Mouse (Mus musculus) naive thymus-derived CD4-positive, alpha-beta T cell, adult 2 months (primary cell): ENCODE measurements around the gene H2-T24.
A peak's percentile ranks its signal among the peaks of the same experiment; 100 is the strongest.

Source experiments
- DNase-seq: peaks from one replicate; pipeline ENCODE4 v3.0.0-alpha.2; 2011; ENCODE audit warnings: low read depth

The H2-T24 gene

GRCm38 (mm10) chr17:35981776-35982175 is 38.6 kb downstream of the H2-T24 start:
- DNase-seq, result no peak

DNA sequence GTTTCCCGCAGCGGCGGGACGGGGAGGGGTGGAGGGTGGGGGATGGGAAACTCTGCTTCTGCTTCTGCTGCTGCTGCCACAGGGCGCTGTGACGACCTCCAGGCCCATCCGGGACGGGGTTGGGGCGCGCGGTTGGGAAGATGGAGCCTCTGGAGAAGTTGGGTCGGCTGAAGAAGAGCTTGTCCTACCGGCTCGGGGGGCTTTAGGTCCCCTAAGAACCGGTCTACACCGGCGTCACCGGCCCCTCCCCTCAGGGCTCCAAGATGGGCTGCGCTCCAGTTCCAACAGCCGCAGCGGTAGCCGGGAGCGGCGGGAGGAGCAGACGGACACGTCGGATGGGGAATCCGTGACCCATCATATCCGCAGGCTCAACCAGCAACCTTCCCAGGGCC is 40.0 kb downstream of the H2-T24 start:
- DNase-seq, result no peak

DNA sequence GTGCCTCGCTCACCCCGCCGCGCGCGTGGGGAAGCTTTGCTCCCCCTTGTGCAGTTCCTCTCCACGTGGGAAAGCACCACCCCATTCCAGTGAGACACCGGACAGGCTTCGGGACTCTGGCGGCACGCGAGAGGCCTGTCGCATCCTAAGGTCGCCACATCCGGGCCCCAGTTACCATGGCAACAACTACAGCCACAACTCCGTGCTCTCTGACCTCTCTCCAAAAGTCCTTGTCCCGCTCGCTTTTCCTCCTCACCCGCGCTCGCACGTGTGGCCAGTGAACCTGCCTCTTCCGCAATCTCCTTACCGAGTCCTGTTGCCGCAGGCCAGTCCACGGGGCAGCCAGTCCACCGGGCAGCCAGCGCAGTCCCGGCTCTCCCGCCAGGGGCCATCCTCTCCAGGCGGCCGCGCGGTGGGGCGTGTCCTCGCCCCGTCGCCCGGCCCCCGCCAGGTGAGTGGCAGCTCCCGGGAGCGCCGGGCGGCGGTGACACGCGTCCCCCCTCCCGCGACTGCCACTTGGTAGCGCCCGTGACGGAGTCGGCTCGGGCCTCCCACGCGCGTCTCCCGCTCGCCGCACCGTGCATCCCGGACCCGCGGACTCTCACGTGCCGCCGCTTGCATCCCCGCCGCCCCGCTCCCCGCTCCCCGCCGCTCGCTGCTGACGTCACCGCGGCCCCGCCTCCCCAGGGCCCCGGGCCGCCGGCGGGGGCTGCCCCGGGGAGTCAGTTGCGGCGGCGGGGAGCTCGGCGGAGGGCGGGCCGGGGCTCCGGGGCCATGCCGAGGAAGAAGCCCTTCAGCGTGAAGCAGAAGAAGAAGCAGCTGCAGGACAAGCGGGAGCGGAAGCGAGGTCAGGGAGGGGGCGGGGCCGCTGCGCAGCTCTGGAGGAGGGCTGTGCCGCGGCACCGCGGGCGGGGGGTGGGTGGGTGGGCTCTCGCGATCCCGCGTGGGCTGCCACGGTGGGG is 40.7 kb downstream of the H2-T24 start, which contains the start of the genes Gnl1 and Prr3:
Gene Gnl1 (plus strand): TSS at position 451 of the 962 bp plus-strand sequence.
Gene Prr3 (minus strand): TSS at position 836 of the 962 bp plus-strand sequence.
- peak; percentile 92 for DNase-seq

DNA sequence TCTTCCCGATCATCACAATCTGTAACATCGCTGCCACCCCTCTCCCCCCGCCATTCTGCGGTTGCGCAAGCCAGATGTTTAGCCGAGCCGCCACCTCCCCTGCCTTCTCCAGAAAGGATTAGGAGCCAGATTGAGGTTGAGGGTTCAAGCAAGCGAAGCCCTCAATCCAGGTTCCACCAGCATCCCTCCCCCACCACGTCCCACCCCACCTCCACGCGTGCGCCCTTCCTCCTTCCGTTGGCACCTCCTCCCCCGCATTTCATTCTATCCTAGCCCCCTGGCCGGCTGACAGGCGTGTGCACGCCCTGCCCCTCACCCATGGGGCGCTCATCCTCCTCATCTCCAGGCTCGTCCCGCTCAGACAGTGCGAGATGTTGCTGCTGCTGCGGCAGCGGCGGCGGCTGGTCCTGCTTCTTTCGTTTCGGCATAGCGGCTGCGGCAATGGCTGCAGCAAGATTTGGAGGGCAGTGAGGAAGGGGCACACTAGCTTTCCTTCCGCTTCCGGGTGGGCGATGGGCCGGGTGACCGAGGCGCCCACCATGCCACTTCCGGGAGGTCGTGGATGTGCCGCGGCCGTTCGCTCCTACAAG is 41.5 kb downstream of the H2-T24 start:
- no peak for DNase-seq

GRCm38 (mm10) chr17:35972131-35972530 is 48.2 kb downstream of the H2-T24 start:
- peak; percentile 47 for DNase-seq

DNA sequence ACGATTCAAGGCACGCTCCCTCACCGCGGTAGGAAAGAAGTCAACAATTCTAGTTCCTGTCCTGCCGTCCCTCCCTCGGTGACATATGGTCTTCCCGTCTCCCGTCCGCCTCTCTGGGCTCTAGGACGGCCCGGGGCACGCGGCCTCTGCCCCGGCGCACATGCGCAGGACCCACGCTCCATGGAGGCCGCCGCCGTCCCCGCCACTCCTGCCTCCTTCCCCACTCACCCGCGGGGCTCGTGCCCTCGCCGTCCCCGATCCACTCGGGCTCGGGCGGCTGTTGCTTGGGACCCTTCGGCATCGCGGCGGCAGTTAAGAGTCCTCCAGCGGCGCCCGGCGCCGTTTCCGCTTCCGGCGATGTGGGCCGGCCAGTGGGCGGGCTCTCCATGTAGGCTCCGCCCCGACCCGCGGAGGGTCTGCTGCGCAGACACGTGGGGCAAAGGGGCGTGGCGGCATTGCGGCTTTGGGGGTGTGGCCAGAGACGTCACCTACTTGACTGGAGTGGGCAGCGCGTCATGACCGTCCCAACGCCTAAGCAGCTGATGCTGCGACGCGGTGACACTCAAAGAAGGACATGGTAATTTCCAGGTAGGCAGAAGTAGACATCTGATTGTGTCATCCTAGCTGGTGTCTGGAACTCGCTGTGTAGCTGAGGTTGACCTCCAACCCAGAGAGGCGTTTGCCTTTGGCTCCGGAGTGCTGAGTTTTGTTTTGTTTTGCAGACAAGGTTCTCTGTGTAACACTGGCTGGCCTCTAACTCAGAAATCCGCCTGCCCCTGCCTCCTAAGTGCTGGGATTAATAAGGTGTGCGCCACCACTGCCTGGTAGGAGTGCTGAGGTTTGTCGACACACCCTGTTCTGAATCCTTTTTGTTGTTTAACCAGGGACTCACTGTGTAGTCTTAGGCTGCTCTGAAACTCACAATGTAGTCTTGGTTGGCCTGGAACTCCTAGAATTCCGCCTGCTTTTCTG is 50.7 kb downstream of the H2-T24 start, which contains the start of gene Abcf1:
Gene Abcf1 (minus strand): TSS at position 344 of the 972 bp plus-strand sequence.
- peak; percentile 99 for DNase-seq

GRCm38 (mm10) chr17:35967621-35968020 is 52.7 kb downstream of the H2-T24 start:
- no peak for DNase-seq

DNA sequence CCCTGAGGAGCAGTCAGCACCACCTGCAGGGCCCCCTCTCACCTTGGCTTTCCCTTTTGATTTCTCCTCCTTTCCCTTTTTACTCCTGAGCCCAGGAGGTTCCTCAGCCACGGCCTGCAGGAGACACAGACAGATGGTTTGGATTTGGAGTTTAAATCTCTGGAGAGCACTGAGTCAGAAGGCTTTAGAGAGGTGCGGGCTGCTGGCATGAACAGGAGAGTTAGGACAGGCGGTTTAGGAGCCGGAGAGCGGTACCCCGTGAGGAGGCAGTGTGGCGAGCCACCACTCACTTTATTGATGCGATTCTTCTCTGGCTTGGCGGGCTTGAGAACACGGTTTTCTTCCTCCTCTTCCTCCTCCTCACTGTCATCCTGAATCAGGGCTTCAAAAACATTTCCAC is 57.1 kb downstream of the H2-T24 start:
- no peak for DNase-seq

DNA sequence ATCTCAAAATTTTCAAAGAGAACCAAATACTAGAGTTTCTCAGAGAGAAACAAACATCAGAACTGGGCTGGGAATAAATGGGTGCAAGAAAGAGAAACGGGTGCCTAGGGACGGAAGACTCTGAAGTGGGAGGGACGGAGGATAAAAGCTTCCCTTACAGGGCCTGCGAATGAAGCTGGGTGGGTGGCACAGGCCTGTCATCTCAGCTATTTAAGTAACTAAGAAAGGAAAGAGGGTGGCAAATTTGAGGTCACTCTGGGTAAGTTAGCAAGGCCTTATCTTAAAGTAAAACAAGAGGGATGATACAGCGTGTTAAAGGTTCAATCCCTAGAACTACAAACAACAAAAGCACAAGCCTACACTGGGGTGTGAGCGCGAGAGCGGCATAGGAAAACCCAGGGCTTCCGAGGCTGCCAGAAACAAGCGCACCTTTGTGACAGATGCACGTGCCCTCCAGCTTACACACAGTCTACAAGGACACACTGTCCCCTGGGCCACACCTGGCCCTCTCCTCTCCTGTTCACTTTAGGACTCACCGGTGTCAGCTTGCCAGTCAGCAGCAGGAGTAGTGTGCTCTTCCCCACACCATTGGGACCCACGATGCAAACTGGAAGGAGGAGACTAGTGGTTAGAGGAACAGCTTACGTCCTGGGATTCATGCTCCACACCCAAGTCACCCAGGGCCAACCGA is 61.7 kb downstream of the H2-T24 start:
- no peak for DNase-seq
